Mouse (Mus musculus): ENCODE results near the gene Mfsd4a. TPM values are rescaled to one million over a fixed set of nuclear protein-coding genes. Genes with fewer than 3 reads are reported as not detected.

Mfsd4a gene
- polyA plus RNA-seq, 1 experiment: 42.8 TPM

DNA sequence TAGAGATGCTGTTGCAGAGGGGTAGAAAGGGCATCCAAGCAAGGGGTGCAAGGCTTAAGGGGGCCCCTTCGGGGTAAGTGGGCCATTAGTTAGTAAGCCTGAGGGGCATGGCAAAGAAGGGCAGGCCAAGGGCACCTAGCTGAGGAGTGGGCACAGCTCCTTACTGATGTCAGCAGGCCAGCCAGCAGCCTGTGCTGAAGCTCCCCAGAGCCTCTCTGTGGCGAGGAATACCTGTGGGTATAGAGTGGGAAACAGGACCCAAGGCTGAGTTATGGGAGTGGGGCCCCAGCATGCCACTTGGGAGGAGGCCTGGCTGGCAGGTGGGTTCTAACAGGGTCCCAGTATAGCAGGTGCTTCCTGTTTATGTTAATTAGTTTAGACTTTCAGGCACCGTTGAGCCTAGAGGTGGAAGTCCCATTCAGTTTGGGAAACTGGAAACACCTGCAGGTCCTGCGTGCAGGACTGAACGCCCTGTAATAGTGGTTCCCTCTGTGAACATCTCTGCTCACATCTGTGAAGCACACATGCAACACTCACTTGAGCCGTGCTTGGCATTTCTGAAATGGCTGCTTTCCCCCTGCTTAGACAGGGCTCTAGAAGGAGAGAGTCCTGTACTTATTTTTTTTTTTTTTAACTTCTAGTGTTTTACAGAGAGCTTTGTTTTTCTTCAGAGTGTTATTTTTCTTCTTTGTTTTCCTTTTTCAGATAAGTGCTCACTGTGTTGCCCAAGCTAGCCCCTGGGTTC, 34.3 kb upstream of the Mfsd4a start:
- no peak for DNase-seq
- TF ChIP-seq CTCF (IDR thresholded peaks at IDR 0.05; ENCODE audit: borderline replicate concordance, insufficient read depth, low read depth, low read length) (no peak), POLR2A (IDR thresholded peaks at IDR 0.05; ENCODE audit: borderline replicate concordance, insufficient read depth, low read length) (no peak)
- no peak overlapping the region for H3K27ac ChIP-seq (ENCODE audit: insufficient read depth, low read length)
- WGBS: 93% methylated on average over 6 of the region's 6 CpGs
- peaks cover 17% of the 10 kb centered on the region for H3K4me1 ChIP-seq (ENCODE audit: control insufficient read depth, insufficient read depth, low read length)
- no peak overlapping the region for H3K4me3 ChIP-seq (replicated peaks; ENCODE audit: insufficient read depth, low read depth, low read length)
- no peaks in the 10 kb centered on the region for H3K27me3 ChIP-seq (ENCODE audit: control insufficient read depth, insufficient read depth, low read length)

DNA sequence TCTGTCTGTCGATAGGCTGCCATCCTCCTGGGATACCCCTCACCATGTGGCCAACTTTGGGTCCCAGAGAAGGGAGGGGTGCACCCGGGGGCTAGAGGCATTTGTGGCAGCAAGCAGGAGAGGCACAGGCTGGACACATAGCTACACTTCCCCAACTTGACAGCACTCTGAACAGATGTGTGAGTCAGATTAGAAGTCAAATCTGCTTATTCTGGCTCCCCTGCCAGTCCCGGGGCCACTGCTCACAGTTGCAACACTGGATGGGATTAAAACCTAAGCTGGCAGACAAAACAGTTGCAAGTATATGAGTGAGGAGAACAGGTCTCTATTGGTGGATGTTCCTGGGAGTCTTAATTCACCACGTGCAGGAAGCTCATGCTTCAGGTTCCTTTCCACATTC, 31.9 kb upstream of the Mfsd4a start:
- WGBS: 47% methylated on average over 4 of the region's 4 CpGs
- Histone ChIP-seq H3K27me3 (ENCODE audit: control insufficient read depth, insufficient read depth, low read length) (no peaks in the 10 kb centered on the region), H3K4me3 (replicated peaks; ENCODE audit: insufficient read depth, low read depth, low read length) (no peak overlapping the region), H3K27ac (ENCODE audit: insufficient read depth, low read length) (no peak overlapping the region), H3K4me1 (ENCODE audit: control insufficient read depth, insufficient read depth, low read length) (peaks cover 28% of the 10 kb centered on the region)
- TF ChIP-seq CTCF (IDR thresholded peaks at IDR 0.05; ENCODE audit: borderline replicate concordance, insufficient read depth, low read depth, low read length): no peak
- no peak for TF ChIP-seq POLR2A (IDR thresholded peaks at IDR 0.05; ENCODE audit: borderline replicate concordance, insufficient read depth, low read length)
- no peak for DNase-seq

DNA sequence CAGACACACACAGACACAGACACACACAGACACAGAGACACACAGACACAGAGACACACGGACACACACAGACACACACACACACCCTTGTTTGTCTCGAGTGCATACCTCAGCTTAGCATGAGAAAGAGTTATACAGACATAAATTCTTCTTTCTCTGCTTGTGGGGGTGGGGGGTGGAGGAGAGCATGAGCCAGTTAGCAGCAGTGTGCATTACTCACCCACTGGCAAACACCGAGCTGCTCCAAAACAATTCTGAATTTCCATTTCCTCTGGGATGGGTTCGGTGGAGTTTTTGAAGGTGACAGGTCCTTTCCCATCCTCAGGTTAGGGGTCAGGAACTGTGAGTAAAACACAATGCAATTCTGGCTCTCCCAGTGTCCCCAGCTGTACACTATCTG, 31.2 kb upstream of the Mfsd4a start:
- DNase-seq: no peak
- TF ChIP-seq POLR2A (IDR thresholded peaks at IDR 0.05; ENCODE audit: borderline replicate concordance, insufficient read depth, low read length): no peak
- no peak for TF ChIP-seq CTCF (IDR thresholded peaks at IDR 0.05; ENCODE audit: borderline replicate concordance, insufficient read depth, low read depth, low read length)
- H3K27ac ChIP-seq (ENCODE audit: insufficient read depth, low read length): no peak overlapping the region
- WGBS: 48% methylated on average over 4 of the region's 4 CpGs
- H3K4me3 ChIP-seq (replicated peaks; ENCODE audit: insufficient read depth, low read depth, low read length): no peak overlapping the region
- no peaks in the 10 kb centered on the region for H3K27me3 ChIP-seq (ENCODE audit: control insufficient read depth, insufficient read depth, low read length)
- H3K4me1 ChIP-seq (ENCODE audit: control insufficient read depth, insufficient read depth, low read length): peaks cover 24% of the 10 kb centered on the region

DNA sequence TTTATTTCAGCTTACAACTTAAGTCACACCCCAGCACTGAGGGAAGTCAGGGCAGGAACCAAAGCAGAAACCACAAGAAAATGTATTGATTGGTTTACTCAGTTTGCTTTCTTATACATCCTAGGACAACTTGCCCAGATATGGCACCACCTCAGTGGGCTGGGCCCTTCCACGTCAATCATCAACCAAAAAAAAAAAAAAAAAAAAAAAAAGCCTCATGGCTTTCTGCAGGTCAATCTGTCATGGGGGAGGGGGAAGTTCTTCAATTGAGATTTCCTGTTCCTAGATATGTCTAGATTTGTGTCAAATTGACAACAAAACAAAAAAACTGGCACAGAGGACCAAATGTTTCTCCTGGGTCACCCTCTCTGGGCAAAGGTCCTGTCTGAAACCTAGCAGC, 30.2 kb upstream of the Mfsd4a start:
- no peak for TF ChIP-seq POLR2A (IDR thresholded peaks at IDR 0.05; ENCODE audit: borderline replicate concordance, insufficient read depth, low read length)
- TF ChIP-seq CTCF (IDR thresholded peaks at IDR 0.05; ENCODE audit: borderline replicate concordance, insufficient read depth, low read depth, low read length): no peak
- H3K27ac ChIP-seq (ENCODE audit: insufficient read depth, low read length): no peak overlapping the region
- no peaks in the 10 kb centered on the region for H3K27me3 ChIP-seq (ENCODE audit: control insufficient read depth, insufficient read depth, low read length)
- no peak overlapping the region for H3K4me3 ChIP-seq (replicated peaks; ENCODE audit: insufficient read depth, low read depth, low read length)
- peaks cover 24% of the 10 kb centered on the region for H3K4me1 ChIP-seq (ENCODE audit: control insufficient read depth, insufficient read depth, low read length)
- WGBS: 68% methylated on average over 1 of the region's 1 CpGs
- no peak for DNase-seq

DNA sequence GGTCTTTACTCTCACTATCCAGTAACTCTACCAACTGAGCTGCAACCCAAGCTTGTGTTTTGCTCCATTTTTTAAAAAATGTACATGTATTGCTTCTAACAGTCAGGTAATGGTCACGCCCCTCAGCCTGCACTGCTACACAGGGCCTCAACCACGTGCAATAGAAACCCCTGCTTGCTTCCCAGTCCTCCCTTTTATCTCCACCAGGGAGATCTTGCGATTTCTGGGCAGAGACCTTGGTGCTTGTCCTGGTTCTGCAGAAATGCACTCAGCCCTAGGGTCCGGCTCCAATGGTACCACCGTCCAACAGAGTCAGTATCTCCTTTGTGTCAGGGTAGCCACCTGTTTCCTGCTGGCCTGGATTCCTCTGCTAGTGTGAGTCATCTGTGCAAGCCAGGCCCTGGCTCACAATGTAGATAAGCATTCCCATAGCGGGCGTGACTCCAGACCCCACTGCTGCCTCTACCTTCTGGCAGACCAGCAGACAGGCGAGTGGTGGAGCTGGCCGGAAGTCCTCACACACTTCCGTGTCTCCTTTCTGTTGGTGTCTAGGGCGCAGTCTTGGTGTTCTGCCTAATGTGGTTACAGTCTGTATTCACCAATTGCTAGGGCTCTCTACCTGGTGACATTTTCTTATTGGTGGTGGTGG, 27.6 kb upstream of the Mfsd4a start:
- 14% methylated on average over 11 of the region's 11 CpGs for WGBS
- H3K4me1 ChIP-seq (ENCODE audit: control insufficient read depth, insufficient read depth, low read length): peaks cover 24% of the 10 kb centered on the region
- no peak for TF ChIP-seq POLR2A (IDR thresholded peaks at IDR 0.05; ENCODE audit: borderline replicate concordance, insufficient read depth, low read length)
- H3K27ac ChIP-seq (ENCODE audit: insufficient read depth, low read length): peak overlapping the region; percentile 70
- H3K4me3 ChIP-seq (replicated peaks; ENCODE audit: insufficient read depth, low read depth, low read length): no peak overlapping the region
- DNase-seq: peak; percentile 93 to 98
- H3K27me3 ChIP-seq (ENCODE audit: control insufficient read depth, insufficient read depth, low read length): no peaks in the 10 kb centered on the region

DNA sequence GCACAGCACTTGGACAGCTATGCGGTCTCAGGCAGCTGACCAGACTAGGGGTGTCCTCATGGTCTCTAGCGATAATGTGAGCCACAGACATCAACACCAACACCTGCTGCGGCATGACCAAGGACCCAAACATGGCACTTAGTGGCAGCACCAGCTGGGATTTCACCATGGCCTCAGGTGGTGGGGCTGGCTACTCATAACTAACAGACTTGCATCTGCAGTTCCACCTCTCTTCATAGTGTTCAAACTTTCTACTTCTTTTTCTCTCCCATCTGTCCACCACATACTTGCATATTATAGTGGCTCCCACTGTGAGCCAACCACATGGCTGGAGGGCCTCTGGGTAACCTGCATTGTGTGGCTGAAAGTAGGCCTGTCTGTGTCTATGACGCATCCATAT, 25.4 kb upstream of the Mfsd4a start:
- H3K27ac ChIP-seq (ENCODE audit: insufficient read depth, low read length): no peak overlapping the region
- no peak for DNase-seq
- no peaks in the 10 kb centered on the region for H3K27me3 ChIP-seq (ENCODE audit: control insufficient read depth, insufficient read depth, low read length)
- TF ChIP-seq CTCF (IDR thresholded peaks at IDR 0.05; ENCODE audit: borderline replicate concordance, insufficient read depth, low read depth, low read length): no peak
- TF ChIP-seq POLR2A (IDR thresholded peaks at IDR 0.05; ENCODE audit: borderline replicate concordance, insufficient read depth, low read length): no peak
- H3K4me3 ChIP-seq (replicated peaks; ENCODE audit: insufficient read depth, low read depth, low read length): no peak overlapping the region
- 94% methylated on average over 4 of the region's 4 CpGs for WGBS
- H3K4me1 ChIP-seq (ENCODE audit: control insufficient read depth, insufficient read depth, low read length): peaks cover 17% of the 10 kb centered on the region

DNA sequence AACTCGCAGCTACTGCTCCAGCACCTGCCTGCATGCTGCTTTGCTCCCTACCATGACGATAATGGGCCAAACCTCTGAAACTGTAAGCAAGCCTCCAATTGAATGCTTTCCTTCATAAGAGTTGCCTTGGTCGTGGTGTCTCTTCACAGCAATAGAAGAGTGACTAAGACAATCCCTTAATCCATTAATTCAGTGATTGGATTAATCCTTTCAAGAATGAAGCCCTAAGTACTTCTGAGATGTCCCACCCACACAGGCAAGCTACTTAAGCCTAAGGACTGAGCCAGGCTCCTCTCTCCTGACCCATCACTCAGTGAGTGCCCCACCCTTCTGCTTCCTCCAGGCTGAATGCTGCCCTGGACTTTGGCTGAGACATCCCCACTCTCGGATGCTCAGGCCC, 22.4 kb upstream of the Mfsd4a start:
- H3K27me3 ChIP-seq (ENCODE audit: control insufficient read depth, insufficient read depth, low read length): no peaks in the 10 kb centered on the region
- no peak for DNase-seq
- TF ChIP-seq CTCF (IDR thresholded peaks at IDR 0.05; ENCODE audit: borderline replicate concordance, insufficient read depth, low read depth, low read length) (no peak), POLR2A (IDR thresholded peaks at IDR 0.05; ENCODE audit: borderline replicate concordance, insufficient read depth, low read length) (no peak)
- no peak overlapping the region for H3K27ac ChIP-seq (ENCODE audit: insufficient read depth, low read length)
- no peak overlapping the region for H3K4me3 ChIP-seq (replicated peaks; ENCODE audit: insufficient read depth, low read depth, low read length)
- 86% methylated on average over 4 of the region's 4 CpGs for WGBS
- H3K4me1 ChIP-seq (ENCODE audit: control insufficient read depth, insufficient read depth, low read length): peaks cover 15% of the 10 kb centered on the region

DNA sequence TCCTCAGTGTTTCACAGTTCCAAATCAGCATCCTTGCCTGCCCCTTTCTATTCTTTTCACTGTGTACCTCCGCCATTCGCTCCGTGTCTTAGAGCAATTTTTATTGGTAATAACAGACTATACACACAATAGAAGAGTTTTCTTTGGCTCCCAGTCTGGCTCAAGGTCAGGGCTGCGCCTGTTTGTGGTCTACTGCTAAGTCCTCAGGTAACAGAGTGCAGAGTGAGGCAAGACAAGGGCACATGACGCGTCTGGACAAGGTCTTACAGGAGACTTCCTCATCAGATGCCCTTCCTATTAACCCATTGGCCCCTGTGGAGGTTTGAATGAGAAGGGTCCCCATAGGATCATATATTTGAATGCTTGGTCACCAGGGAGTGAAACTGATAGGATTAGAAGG, 21.9 kb upstream of the Mfsd4a start:
- 96% methylated on average over 6 of the region's 6 CpGs for WGBS
- Histone ChIP-seq H3K4me1 (ENCODE audit: control insufficient read depth, insufficient read depth, low read length) (peaks cover 13% of the 10 kb centered on the region), H3K4me3 (replicated peaks; ENCODE audit: insufficient read depth, low read depth, low read length) (no peak overlapping the region), H3K27ac (ENCODE audit: insufficient read depth, low read length) (no peak overlapping the region), H3K27me3 (ENCODE audit: control insufficient read depth, insufficient read depth, low read length) (no peaks in the 10 kb centered on the region)
- TF ChIP-seq POLR2A (IDR thresholded peaks at IDR 0.05; ENCODE audit: borderline replicate concordance, insufficient read depth, low read length): no peak
- TF ChIP-seq CTCF (IDR thresholded peaks at IDR 0.05; ENCODE audit: borderline replicate concordance, insufficient read depth, low read depth, low read length): no peak
- DNase-seq: no peak
